Mouse (Mus musculus): ENCODE data around the gene Wdr20.

GRCm38 (mm10) chr12:110716004-110716403, 21.7 kb upstream of the Wdr20 start:
- no peak for TF ChIP-seq CTCF (conservative IDR thresholded peaks at IDR 0.05; ENCODE audit: low read length)
- TF ChIP-seq NANOG (IDR thresholded peaks at IDR 0.05; ENCODE audit: borderline replicate concordance, low read length) = no peak
